Mouse (Mus musculus) liver, embryonic 14.5 days (tissue): ENCODE data around the gene Gm20458. TPM values are rescaled to one million over a fixed set of nuclear protein-coding genes. Genes with fewer than 3 reads are reported as not detected.
A peak's percentile ranks its signal among the peaks of the same experiment; 100 is the strongest.

Source experiments
- ATAC-seq: fragments of 200-750 bp; cut with Nextera tagmentation; 2 replicates; pipeline ENCODE4 v1.8.0; 2017; ENCODE audit warnings: moderate number of reproducible peaks, mild to moderate bottlenecking, moderate library complexity; ENCODE audit not compliant: insufficient read depth
- DNase-seq, 3 experiments: peaks; one replicate each; pipeline ENCODE4 v3.0.0-alpha.2; 2012 to 2013; ENCODE audit warnings: low read depth in 3 of 3, low spot score in 3 of 3
- H3K27ac ChIP-seq: fragments of 300-500 bp; sonication (generic); 2 replicates; pipeline ENCODE4 v1.5.1; 2014; ENCODE audit warnings: moderate library complexity, mild to moderate bottlenecking, control low read depth, inconsistent platforms
- H3K27me3 ChIP-seq: fragments of 300-500 bp; sonication (generic); 2 replicates; pipeline ENCODE4 v1.6.1; 2014; ENCODE audit warnings: mild to moderate bottlenecking, low read length, moderate library complexity; ENCODE audit not compliant: control insufficient read depth, insufficient read depth
- H3K36me3 ChIP-seq: fragments of 300-500 bp; sonication (generic); replicated peaks from 2 replicates; pipeline ENCODE4 v1.6.1; 2014; ENCODE audit warnings: low read depth; ENCODE audit not compliant: control insufficient read depth, insufficient read depth
- H3K4me1 ChIP-seq, 2 experiments: fragments of 200-500 bp in 1 of 2; fragments of 300-500 bp in 1 of 2; sonication (generic) in 1 of 2; replicated peaks; 2 replicates each; pipeline ENCODE4 v1.6.1; 2012 to 2014; ENCODE audit warnings: antibody characterized with exemption in 1 of 2, inconsistent platforms in 1 of 2, low read length in 1 of 2; ENCODE audit not compliant: control insufficient read depth in 2 of 2, insufficient read depth in 2 of 2
- H3K4me2 ChIP-seq: fragments of 300-500 bp; sonication (generic); 2 replicates; pipeline ENCODE4 v1.6.1; 2014; ENCODE audit warnings: low read depth, mild to moderate bottlenecking, control low read depth, moderate library complexity
- H3K4me3 ChIP-seq, 2 experiments: fragments of 200-500 bp in 1 of 2; fragments of 300-500 bp in 1 of 2; sonication (generic) in 1 of 2; 2 replicates each; pipeline ENCODE4 v1.5.1; 2012 to 2014; ENCODE audit warnings: low read depth in 2 of 2, low read length in 2 of 2, mild to moderate bottlenecking in 2 of 2, control low read depth in 1 of 2, inconsistent platforms in 1 of 2, moderate library complexity in 1 of 2; ENCODE audit not compliant: insufficient read depth in 1 of 2
- H3K9ac ChIP-seq: fragments of 300-500 bp; sonication (generic); replicated peaks from 2 replicates; pipeline ENCODE4 v1.6.1; 2014; ENCODE audit warnings: mild to moderate bottlenecking, control low read depth, moderate library complexity
- H3K9me3 ChIP-seq: fragments of 300-500 bp; sonication (generic); 2 replicates; pipeline ENCODE4 v1.6.1; 2016; ENCODE audit warnings: low read length, mixed read lengths; ENCODE audit not compliant: control insufficient read depth
- CTCF ChIP-seq: IDR thresholded peaks from 2 replicates; pipeline ENCODE4 v1.5.1; 2016; ENCODE audit warnings: antibody characterized with exemption, low read depth, control low read depth
- EP300 ChIP-seq: IDR thresholded peaks from 2 replicates; pipeline ENCODE4 v1.6.1; 2016; ENCODE audit warnings: antibody characterized with exemption, low read depth
- WGBS: fragments of 180-500 bp; shearing (Covaris S2); extraction: QIAGEN DNeasy Blood & Tissue Kit; methylation state at CpG from one replicate; pipeline ENCODE4 v1.1.7; 2014; ENCODE audit not compliant: insufficient replicate concordance; 5-methylcytosine and 5-hydroxymethylcytosine counted together
- polyA plus RNA-seq, 2 experiments: library from polyadenylated mRNA; depleted of rRNA in 1 of 2; stranded (reverse) in 1 of 2; unstranded in 1 of 2; fragments of >200 nt; fragmentation: Nextera tagmentation in 1 of 2; extraction: Ambion mirVana in 1 of 2; gene quantifications; 2 replicates each; pipeline versions ENCODE4 v1.2.1 to v1.2.3; 2012 to 2014

Gm20458 gene
- polyA plus RNA-seq, 2 experiments, result 0.13 to 1.9 TPM

GRCm38 (mm10) chr2:164485681-164486257 lies 25.0 kb downstream of the Gm20458 start, which contains the start of gene Dbndd2:
TSS of gene Dbndd2 (plus strand) at chr2:164486106.
- no peaks in the 10 kb centered on the region for H3K4me1 ChIP-seq

GRCm38 (mm10) chr2:164486258-164487114 lies 25.7 kb downstream of the Gm20458 start:
- TF ChIP-seq EP300 (no peak), CTCF (no peak)
- Histone ChIP-seq H3K4me3 (peak overlapping the region; percentile 36 to 59), H3K9me3 (no peaks in the 10 kb centered on the region), H3K4me1 (no peaks in the 10 kb centered on the region), H3K27ac (no peak overlapping the region), H3K4me2 (peak overlapping the region; percentile 66), H3K36me3 (no peaks in the 10 kb centered on the region), H3K9ac (no peak overlapping the region), H3K27me3 (peaks cover 28% of the 10 kb centered on the region)
- WGBS, result 1% methylated on average over 79 of the region's 90 CpGs
- ATAC-seq (0 out of 2 replicates have a peak, but pooled peaks have one; percentile 26), DNase-seq (no peak)

More at GRCm38 (mm10) chr2:164485681-164486257, 25.0 kb downstream of the Gm20458 start, which contains the start of gene Dbndd2:
- Histone ChIP-seq H3K36me3 (no peaks in the 10 kb centered on the region), H3K4me3 (peak within 1 kb of the TSS; percentile 36 to 59), H3K9me3 (no peaks in the 10 kb centered on the region), H3K27me3 (peaks cover 28% of the 10 kb centered on the region), H3K9ac (no peak within 1 kb of the TSS), H3K4me2 (peak within 1 kb of the TSS; percentile 66), H3K27ac (no peak within 1 kb of the TSS)
- no peak for TF ChIP-seq CTCF
- TF ChIP-seq EP300, result no peak
- DNase-seq, result no peak
- 4% methylated on average over 26 of the region's 26 CpGs for WGBS
- ATAC-seq, result peak; percentile 31; the same call in 1 of the 2 replicates

GRCm38 (mm10) chr2:164487115-164487527 lies 26.4 kb downstream of the Gm20458 start:
- peaks cover 28% of the 10 kb centered on the region for H3K27me3 ChIP-seq
- no peak overlapping the region for H3K9ac ChIP-seq
- H3K4me2 ChIP-seq, result peak overlapping the region; percentile 66
- no peaks in the 10 kb centered on the region for H3K9me3 ChIP-seq
- TF ChIP-seq EP300 (no peak), CTCF (no peak)
- ATAC-seq (no peak), DNase-seq (no peak)
- no peaks in the 10 kb centered on the region for H3K36me3 ChIP-seq
- no peaks in the 10 kb centered on the region for H3K4me1 ChIP-seq
- peak overlapping the region; percentile 36 to 59; a peak in 3 of 4 replicates for H3K4me3 ChIP-seq
- no peak overlapping the region for H3K27ac ChIP-seq
- 10% methylated on average over 11 of the region's 11 CpGs for WGBS

GRCm38 (mm10) chr2:164487812-164488211 lies 27.0 kb downstream of the Gm20458 start:
- no peak overlapping the region for H3K4me2 ChIP-seq

GRCm38 (mm10) chr2:164494126-164494525 lies 33.4 kb downstream of the Gm20458 start:
- Histone ChIP-seq H3K4me1 (peaks cover 7 to 10% of the 10 kb centered on the region in 2 experiments), H3K27me3 (no peaks in the 10 kb centered on the region), H3K9me3 (no peaks in the 10 kb centered on the region), H3K27ac (no peak overlapping the region), H3K36me3 (no peaks in the 10 kb centered on the region), H3K4me3 (no peak overlapping the region), H3K4me2 (no peak overlapping the region), H3K9ac (no peak overlapping the region)
- ATAC-seq (no peak), DNase-seq (no peak)
- no peak for TF ChIP-seq CTCF
- WGBS, result 37% methylated on average over 2 of the region's 2 CpGs

More at GRCm38 (mm10) chr2:164487812-164488211, 27.0 kb downstream of the Gm20458 start:
- WGBS, result 60% methylated on average over 9 of the region's 9 CpGs
- Histone ChIP-seq H3K4me1 (no peaks in the 10 kb centered on the region), H3K36me3 (no peaks in the 10 kb centered on the region), H3K27me3 (peaks cover 28% of the 10 kb centered on the region), H3K4me3 (no peak overlapping the region), H3K9ac (no peak overlapping the region), H3K27ac (no peak overlapping the region), H3K9me3 (no peaks in the 10 kb centered on the region)
- DNase-seq (no peak), ATAC-seq (no peak)
- TF ChIP-seq EP300 (no peak), CTCF (no peak)
